Mouse (Mus musculus) heart, embryonic 16.5 days (tissue): Measurements from ENCODE around the gene Adprhl2. TPM values are rescaled to one million over a fixed set of nuclear protein-coding genes. Genes with fewer than 3 reads are reported as not detected.

ENCODE experiments used
- ATAC-seq: fragments of 200-750 bp; cut with Nextera tagmentation; replicated peaks from 2 replicates; pipeline ENCODE4 v1.8.0; 2017; ENCODE audit warnings: moderate number of reproducible peaks; ENCODE audit not compliant: insufficient read depth, low FRiP score; ENCODE audit errors: extremely low read depth
- H3K27ac ChIP-seq: fragments of 300-500 bp; sonication (generic); 2 replicates; pipeline ENCODE4 v1.5.1; 2014; ENCODE audit warnings: mild to moderate bottlenecking, low read length, control low read depth, moderate library complexity
- H3K27me3 ChIP-seq: fragments of 300-500 bp; sonication (generic); 2 replicates; pipeline ENCODE4 v1.6.1; 2014; ENCODE audit warnings: low read length, mixed read lengths; ENCODE audit not compliant: control insufficient read depth, insufficient read depth
- H3K36me3 ChIP-seq: fragments of 300-500 bp; sonication (generic); 2 replicates; pipeline ENCODE4 v1.6.1; 2014; ENCODE audit not compliant: control insufficient read depth, insufficient read depth
- H3K4me1 ChIP-seq: fragments of 300-500 bp; sonication (generic); 2 replicates; pipeline ENCODE4 v1.6.1; 2014; ENCODE audit warnings: low read length, mixed read lengths; ENCODE audit not compliant: control insufficient read depth, insufficient read depth
- H3K4me2 ChIP-seq: fragments of 300-500 bp; sonication (generic); 2 replicates; pipeline ENCODE4 v1.6.1; 2014; ENCODE audit warnings: low read depth, mild to moderate bottlenecking, control low read depth, low read length
- H3K4me3 ChIP-seq: fragments of 300-500 bp; sonication (generic); 2 replicates; pipeline ENCODE4 v1.5.1; 2014; ENCODE audit warnings: mild to moderate bottlenecking, control low read depth, low read length
- H3K9ac ChIP-seq: fragments of 300-500 bp; sonication (generic); 2 replicates; pipeline ENCODE4 v1.6.1; 2014; ENCODE audit warnings: low read length, control low read depth
- H3K9me3 ChIP-seq: fragments of 300-500 bp; sonication (generic); replicated peaks from 2 replicates; pipeline ENCODE4 v1.6.1; 2016; ENCODE audit warnings: low read length; ENCODE audit not compliant: control insufficient read depth
- WGBS: fragments of 180-500 bp; shearing (Covaris S2); extraction: QIAGEN DNeasy Blood & Tissue Kit; methylation state at CpG from one replicate; pipeline ENCODE4 v1.1.7; 2014; 5-methylcytosine and 5-hydroxymethylcytosine counted together
- polyA plus RNA-seq: library from polyadenylated mRNA; unstranded; fragments of >200 nt; fragmentation: Nextera tagmentation; extraction: Ambion mirVana; gene quantifications from 2 replicates; pipeline ENCODE4 v1.2.1, GENCODE M21; 2015

The Adprhl2 gene
- polyA plus RNA-seq, 1 experiment from 2014 or later = 38.6 TPM

GRCm38 (mm10) chr4:126324861-126325260, 3.4 kb upstream of the Adprhl2 start:
- Histone ChIP-seq H3K9me3 (no peaks in the 10 kb centered on the region), H3K4me1 (peaks cover 16% of the 10 kb centered on the region), H3K9ac (no peak overlapping the region), H3K27me3 (peaks cover 10% of the 10 kb centered on the region), H3K4me3 (peak overlapping the region; percentile 16; the same call in 1 of the 2 replicates), H3K27ac (no peak overlapping the region), H3K4me2 (peak overlapping the region; percentile 41), H3K36me3 (no peaks in the 10 kb centered on the region)
- WGBS = 44% methylated on average over 13 of the region's 13 CpGs
- ATAC-seq = no peak

GRCm38 (mm10) chr4:126322646-126323045, 1.1 kb upstream of the Adprhl2 start:
- Histone ChIP-seq H3K4me1 (peaks cover 16% of the 10 kb centered on the region), H3K27ac (no peak overlapping the region), H3K27me3 (peaks cover 10% of the 10 kb centered on the region), H3K4me2 (no peak overlapping the region), H3K36me3 (peaks cover 6% of the 10 kb centered on the region), H3K9ac (no peak overlapping the region), H3K9me3 (no peaks in the 10 kb centered on the region), H3K4me3 (no peak overlapping the region)
- no peak for ATAC-seq
- 93% methylated on average over 13 of the region's 13 CpGs for WGBS

- no peaks in the 10 kb centered on the region for H3K9me3 ChIP-seq
- H3K27me3 ChIP-seq = peaks cover 10% of the 10 kb centered on the region
- no peak overlapping the region for H3K27ac ChIP-seq
- peaks cover 12% of the 10 kb centered on the region for H3K36me3 ChIP-seq
- peak overlapping the region; percentile 65 for H3K4me2 ChIP-seq
- peak overlapping the region; percentile 78 for H3K4me3 ChIP-seq
- ATAC-seq = no peak; the same call in 1 of the 2 replicates
- 51% methylated on average over 28 of the region's 28 CpGs for WGBS
- peaks cover 16% of the 10 kb centered on the region for H3K4me1 ChIP-seq
- H3K9ac ChIP-seq = peak overlapping the region; percentile 49; the same call in 1 of the 2 replicates
Measured at GRCm38 (mm10) chr4:126321854-126322511, 480 bp upstream of the Adprhl2 start.

GRCm38 (mm10) chr4:126319806-126320205, 1.7 kb downstream of the Adprhl2 start:
- ATAC-seq = no peak
- Histone ChIP-seq H3K4me2 (no peak overlapping the region), H3K4me3 (no peak overlapping the region), H3K27me3 (peaks cover 7% of the 10 kb centered on the region), H3K4me1 (peaks cover 11% of the 10 kb centered on the region), H3K9me3 (no peaks in the 10 kb centered on the region), H3K27ac (no peak overlapping the region), H3K36me3 (peaks cover 22% of the 10 kb centered on the region), H3K9ac (no peak overlapping the region)
- 83% methylated on average over 6 of the region's 6 CpGs for WGBS

- Histone ChIP-seq H3K4me1 (peaks cover 9% of the 10 kb centered on the region; the same call in 1 of the 2 replicates), H3K4me2 (no peak overlapping the region), H3K9ac (no peak overlapping the region), H3K36me3 (peaks cover 22% of the 10 kb centered on the region), H3K4me3 (no peak overlapping the region), H3K27ac (no peak overlapping the region), H3K27me3 (no peaks in the 10 kb centered on the region), H3K9me3 (no peaks in the 10 kb centered on the region)
- 89% methylated on average over 13 of the region's 13 CpGs for WGBS
- no peak for ATAC-seq
Measured at GRCm38 (mm10) chr4:126316443-126317040, 5.0 kb downstream of the Adprhl2 start.

- no peak for ATAC-seq
- WGBS = 32% methylated on average over 5 of the region's 5 CpGs
- Histone ChIP-seq H3K4me2 (no peak overlapping the region), H3K4me1 (peaks cover 9% of the 10 kb centered on the region; the same call in 1 of the 2 replicates), H3K9me3 (no peaks in the 10 kb centered on the region), H3K27me3 (no peaks in the 10 kb centered on the region), H3K4me3 (no peak overlapping the region), H3K9ac (no peak overlapping the region), H3K27ac (no peak overlapping the region), H3K36me3 (peaks cover 22% of the 10 kb centered on the region)
Measured at GRCm38 (mm10) chr4:126315931-126316330, 5.6 kb downstream of the Adprhl2 start.

GRCm38 (mm10) chr4:126314393-126314792, 7.1 kb downstream of the Adprhl2 start:
- H3K9me3 ChIP-seq = no peaks in the 10 kb centered on the region
- H3K27me3 ChIP-seq = no peaks in the 10 kb centered on the region
- no peak overlapping the region for H3K4me2 ChIP-seq
- H3K9ac ChIP-seq = no peak overlapping the region
- peaks cover 22% of the 10 kb centered on the region for H3K36me3 ChIP-seq
- H3K4me3 ChIP-seq = no peak overlapping the region
- no peak for ATAC-seq
- 62% methylated on average over 10 of the region's 10 CpGs for WGBS
- no peak overlapping the region for H3K27ac ChIP-seq
- peaks cover 7% of the 10 kb centered on the region; the same call in 1 of the 2 replicates for H3K4me1 ChIP-seq

- H3K9me3 ChIP-seq = no peaks in the 10 kb centered on the region
- 46% methylated on average over 5 of the region's 5 CpGs for whole genome bisulfite sequencing
- no peak overlapping the region for H3K4me2 ChIP-seq
- H3K4me1 ChIP-seq = peaks cover 7% of the 10 kb centered on the region; the same call in 1 of the 2 replicates
- H3K36me3 ChIP-seq = peaks cover 21% of the 10 kb centered on the region
- no peak for ATAC-seq
- H3K9ac ChIP-seq = no peak overlapping the region; the same call in 1 of the 2 replicates
- no peaks in the 10 kb centered on the region for H3K27me3 ChIP-seq
- no peak overlapping the region for H3K27ac ChIP-seq
- no peak overlapping the region for H3K4me3 ChIP-seq
Measured at GRCm38 (mm10) chr4:126313202-126313601, 8.3 kb downstream of the Adprhl2 start.

GRCm38 (mm10) chr4:126311566-126312200, 9.8 kb downstream of the Adprhl2 start:
- Histone ChIP-seq H3K36me3 (peaks cover 7% of the 10 kb centered on the region; the same call in 1 of the 2 replicates), H3K9me3 (no peaks in the 10 kb centered on the region), H3K4me2 (no peak overlapping the region), H3K4me3 (no peak overlapping the region), H3K4me1 (peaks cover 7% of the 10 kb centered on the region; the same call in 1 of the 2 replicates), H3K27me3 (no peaks in the 10 kb centered on the region), H3K9ac (no peak overlapping the region), H3K27ac (no peak overlapping the region)
- ATAC-seq = no peak
- WGBS = 88% methylated on average over 16 of the region's 16 CpGs
